Mouse (Mus musculus) lung, embryonic 16.5 days (tissue): ENCODE results near the gene Gm14419. TPM values are rescaled to one million over a fixed set of nuclear protein-coding genes. Genes with fewer than 3 reads are reported as not detected.
"Not testable (repeated sequence)": the region's sequence is repeated elsewhere in the genome, so short reads cannot be mapped to it uniquely, and the experiment has no call there.

ENCODE experiments used
- ATAC-seq: fragments of 200-750 bp; cut with Nextera tagmentation; 2 replicates; pipeline ENCODE4 v1.8.0; 2017; ENCODE audit warnings: low read depth, mild to moderate bottlenecking, moderate library complexity
- H3K27ac ChIP-seq: fragments of 300-500 bp; sonication (generic); 2 replicates; pipeline ENCODE4 v1.5.1; 2014; ENCODE audit warnings: mild to moderate bottlenecking, control low read depth, low read length
- H3K27me3 ChIP-seq: fragments of 300-500 bp; sonication (generic); 2 replicates; pipeline ENCODE4 v1.6.1; 2014; ENCODE audit warnings: low read depth, low read length, mixed read lengths; ENCODE audit not compliant: control insufficient read depth, insufficient read depth
- H3K36me3 ChIP-seq: fragments of 300-500 bp; sonication (generic); 2 replicates; pipeline ENCODE4 v1.6.1; 2014; ENCODE audit warnings: low read length; ENCODE audit not compliant: control insufficient read depth, insufficient read depth
- H3K4me1 ChIP-seq: fragments of 300-500 bp; sonication (generic); replicated peaks from 2 replicates; pipeline ENCODE4 v1.6.1; 2014; ENCODE audit warnings: low read length, mixed read lengths; ENCODE audit not compliant: control insufficient read depth, insufficient read depth
- H3K4me2 ChIP-seq: fragments of 300-500 bp; sonication (generic); 2 replicates; pipeline ENCODE4 v1.6.1; 2014; ENCODE audit warnings: low read depth, low read length, control low read depth
- H3K4me3 ChIP-seq: fragments of 300-500 bp; sonication (generic); 2 replicates; pipeline ENCODE4 v1.5.1; 2014; ENCODE audit warnings: mild to moderate bottlenecking, low read length, control low read depth
- H3K9ac ChIP-seq: fragments of 300-500 bp; sonication (generic); 2 replicates; pipeline ENCODE4 v1.6.1; 2014; ENCODE audit warnings: low read length, control low read depth
- H3K9me3 ChIP-seq: fragments of 300-500 bp; sonication (generic); 2 replicates; pipeline ENCODE4 v1.6.1; 2016; ENCODE audit warnings: low read length; ENCODE audit not compliant: control insufficient read depth
- WGBS: fragments of 180-500 bp; shearing (Covaris S2); extraction: QIAGEN DNeasy Blood & Tissue Kit; methylation state at CpG from one replicate; pipeline ENCODE4 v1.1.7; 2014; 5-methylcytosine and 5-hydroxymethylcytosine counted together
- polyA plus RNA-seq: library from polyadenylated mRNA; unstranded; fragments of >200 nt; fragmentation: Nextera tagmentation; extraction: Ambion mirVana; gene quantifications from 2 replicates; pipeline ENCODE4 v1.2.1, GENCODE M21; 2015

Gene Gm14419
- polyA plus RNA-seq = 13.3 and 15.7 TPM in 2 replicates

DNA sequence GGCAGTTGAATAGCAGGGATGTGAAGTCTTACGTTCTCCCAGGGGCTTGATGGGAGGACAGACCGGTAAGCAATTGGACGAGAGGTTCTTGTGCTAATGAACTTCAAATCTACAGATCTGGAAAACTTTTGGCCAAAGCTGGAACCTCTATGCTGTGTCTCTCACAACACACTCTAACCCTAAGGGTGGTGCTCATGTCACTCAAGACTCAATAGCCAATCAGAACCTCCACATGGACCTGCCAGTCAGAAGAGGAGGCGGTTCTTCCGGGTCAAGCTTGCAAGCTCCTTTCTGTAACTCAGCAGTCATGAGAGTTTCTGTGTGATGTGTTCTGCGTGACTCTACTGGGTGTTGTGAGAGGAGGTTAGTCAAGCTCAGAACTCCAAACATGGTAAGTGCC is at the start of gene Gm14419:
Gm14419 (plus strand) TSS at position 301 of the 400 bp plus-strand sequence.
- not testable (repeated sequence) for H3K9ac ChIP-seq, H3K27ac ChIP-seq, H3K4me2 ChIP-seq, H3K27me3 ChIP-seq, H3K9me3 ChIP-seq, H3K4me3 ChIP-seq, ATAC-seq, H3K36me3 ChIP-seq, H3K4me1 ChIP-seq
- whole genome bisulfite sequencing = no CpG with 5 or more reads among the region's 6 CpGs

Other genes starting within 250 kb of the Gm14419 start
- gene Gm14295, start 202.3 kb upstream of the Gm14419 start, polyA plus RNA-seq = 13.8 and 18.2 TPM in 2 replicates
- gene Gm14408, start 169.8 kb upstream of the Gm14419 start, polyA plus RNA-seq = not detected in 2 replicates
- 6.1 and 12.3 TPM in 2 replicates for gene Gm14296, start 73.1 kb upstream of the Gm14419 start, polyA plus RNA-seq
- 0.28 TPM in 1 of 2 replicates, not detected in the other for gene Gm14401, start 73.4 kb downstream of the Gm14419 start, polyA plus RNA-seq
- gene Gm14410, start 205.5 kb downstream of the Gm14419 start, polyA plus RNA-seq = 23.8 and 27.4 TPM in 2 replicates